Comparison of ENCODE assay signal across 13 mouse cellular contexts in the genomic region with DNA sequence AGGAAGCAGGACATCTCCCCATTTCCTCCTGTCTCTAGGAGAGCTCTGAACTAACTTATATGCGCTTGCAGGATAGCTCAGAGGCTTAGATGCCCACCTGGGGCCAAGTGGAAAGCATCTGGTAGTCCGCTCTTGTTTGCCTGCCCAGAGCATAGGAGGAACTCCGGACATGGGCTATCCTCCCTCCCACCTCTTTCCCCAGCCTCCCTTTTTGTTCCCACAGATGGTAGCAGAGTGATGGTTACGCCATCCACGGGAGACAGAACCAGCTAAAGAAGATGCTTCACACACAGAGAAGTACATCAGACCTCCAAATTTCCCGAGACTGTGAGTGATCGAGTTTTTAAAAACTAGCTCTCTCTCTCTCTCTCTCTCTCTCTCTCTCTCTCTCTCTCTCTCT. TPM values are rescaled to one million over a fixed set of nuclear protein-coding genes. Genes with fewer than 3 reads are reported as not detected.
A peak's percentile ranks its signal among the peaks of the same experiment; 100 is the strongest.
DNase-seq lines count a peak whose midpoint lies in the region; ATAC-seq and TF ChIP-seq lines count a peak whose summit lies in the region.
"Had no signal": no experiment of that assay in that cellular context is flagged by ENCODE, and none has a peak within 500 bp of the region (broad histone marks: within the 10 kb centered on the region; RNA-seq: fewer than 3 reads in every experiment).

No protein-coding gene starts in this region.

- H3K36me3 ChIP-seq in kidney, embryonic 14.5 days (ENCODE audit: control insufficient read depth, insufficient read depth, low read length): no peaks in the 10 kb centered on the region
- no peaks in the 10 kb centered on the region for H3K36me3 ChIP-seq in stomach, embryonic 15.5 days
- no peaks in the 10 kb centered on the region for H3K36me3 ChIP-seq in stomach, postnatal 0 days (ENCODE audit: control insufficient read depth, insufficient read depth, low read length)
- no peaks in the 10 kb centered on the region for H3K36me3 ChIP-seq in hindbrain, embryonic 13.5 days
- H3K36me3 ChIP-seq: heart, embryonic 15.5 days; liver, embryonic 12.5 days; neural tube, embryonic 13.5 days had no signal

- H3K9me3 ChIP-seq in kidney, embryonic 14.5 days (ENCODE audit: control insufficient read depth, low read length): no peaks in the 10 kb centered on the region
- H3K9me3 ChIP-seq in stomach, embryonic 15.5 days: no peaks in the 10 kb centered on the region
- no peaks in the 10 kb centered on the region for H3K9me3 ChIP-seq in stomach, postnatal 0 days (ENCODE audit: control insufficient read depth, low read length)
- H3K9me3 ChIP-seq in hindbrain, embryonic 13.5 days: no peaks in the 10 kb centered on the region
- H3K9me3 ChIP-seq: heart, embryonic 15.5 days; liver, embryonic 12.5 days; neural tube, embryonic 13.5 days had no signal

- H3K4me1 ChIP-seq in kidney, embryonic 14.5 days (ENCODE audit: control insufficient read depth, insufficient read depth, low read length): no peaks in the 10 kb centered on the region
- 0 out of 2 replicates have a peak, but pooled peaks cover 3% of the 10 kb centered on the region for H3K4me1 ChIP-seq in stomach, embryonic 15.5 days
- H3K4me1 ChIP-seq in stomach, postnatal 0 days (replicated peaks; ENCODE audit: control insufficient read depth, insufficient read depth): no peaks in the 10 kb centered on the region
- H3K4me1 ChIP-seq in hindbrain, embryonic 13.5 days (replicated peaks): no peaks in the 10 kb centered on the region
- H3K4me1 ChIP-seq: heart, embryonic 15.5 days; liver, embryonic 12.5 days had no signal

- H3K4me3 ChIP-seq in kidney, embryonic 14.5 days (ENCODE audit: low read length): no peak overlapping the region
- H3K4me3 ChIP-seq in stomach, embryonic 15.5 days (replicated peaks): no peak overlapping the region
- no peak overlapping the region for H3K4me3 ChIP-seq in stomach, postnatal 0 days (ENCODE audit: low read depth, low read length)
- H3K4me3 ChIP-seq in hindbrain, embryonic 13.5 days: no peak overlapping the region
- H3K4me3 ChIP-seq: heart, embryonic 15.5 days; liver, embryonic 12.5 days; neural tube, embryonic 13.5 days had no signal

- 21% methylated on average over 7 of the region's 7 CpGs for WGBS in kidney, embryonic 14.5 days
- WGBS in stomach, embryonic 15.5 days: 14% methylated on average over 7 of the region's 7 CpGs
- WGBS in stomach, postnatal 0 days: 16% methylated on average over 7 of the region's 7 CpGs
- 39% methylated on average over 7 of the region's 7 CpGs for WGBS in hindbrain, embryonic 13.5 days

- no peak for DNase-seq in kidney, postnatal 10 days
- no peak for DNase-seq in stomach, postnatal 0 days (ENCODE audit: low spot score)
- DNase-seq in cerebellum, adult 11-12 months: no peak
- DNase-seq: adrenal gland, adult 8-10 months; gastrocnemius, postnatal 25 days; kidney, adult 9 months had no signal

- no peak overlapping the region; the same call in 1 of the 2 replicates for H3K4me2 ChIP-seq in kidney, embryonic 14.5 days (replicated peaks; ENCODE audit: low read depth, low read length)
- H3K4me2 ChIP-seq in stomach, embryonic 15.5 days: peak overlapping the region; percentile 10; the same call in 1 of the 2 replicates
- no peak overlapping the region for H3K4me2 ChIP-seq in stomach, postnatal 0 days (replicated peaks; ENCODE audit: low read depth)
- 0 out of 2 replicates have a peak overlapping the region, but pooled peaks have one; percentile 10 for H3K4me2 ChIP-seq in hindbrain, embryonic 13.5 days
- H3K4me2 ChIP-seq: heart, embryonic 15.5 days; liver, embryonic 12.5 days; neural tube, embryonic 13.5 days had no signal

- no peak for TF ChIP-seq EP300 in stomach, postnatal 0 days (optimal IDR thresholded peaks at IDR 0.05)

- no peak for TF ChIP-seq CTCF in stomach, postnatal 0 days (IDR thresholded peaks at IDR 0.05; ENCODE audit: low read depth)

- no peak overlapping the region for H3K9ac ChIP-seq in kidney, embryonic 14.5 days (ENCODE audit: low read depth, low read length)
- no peak overlapping the region for H3K9ac ChIP-seq in stomach, embryonic 15.5 days
- no peak overlapping the region for H3K9ac ChIP-seq in stomach, postnatal 0 days (ENCODE audit: low read length)
- no peak overlapping the region for H3K9ac ChIP-seq in hindbrain, embryonic 13.5 days
- H3K9ac ChIP-seq: heart, embryonic 15.5 days; liver, embryonic 12.5 days; neural tube, embryonic 13.5 days had no signal

- H3K27ac ChIP-seq in kidney, embryonic 14.5 days (ENCODE audit: low read depth, low read length): no peak overlapping the region
- H3K27ac ChIP-seq in stomach, embryonic 15.5 days: no peak overlapping the region
- no peak overlapping the region for H3K27ac ChIP-seq in stomach, postnatal 0 days (replicated peaks)
- H3K27ac ChIP-seq in hindbrain, embryonic 13.5 days: no peak overlapping the region
- H3K27ac ChIP-seq: heart, embryonic 15.5 days; liver, embryonic 12.5 days; neural tube, embryonic 13.5 days had no signal

- peak; percentile 71; the same call in 1 of the 2 replicates for ATAC-seq in kidney, embryonic 14.5 days (ENCODE audit: low FRiP score, low TSS enrichment)
- no peak for ATAC-seq in stomach, embryonic 15.5 days (ENCODE audit: insufficient read depth, low FRiP score, low read depth)
- ATAC-seq in stomach, postnatal 0 days (ENCODE audit: low FRiP score, low TSS enrichment): no peak
- no peak for ATAC-seq in hindbrain, embryonic 13.5 days (ENCODE audit: low FRiP score)
- no peak for ATAC-seq in megakaryocyte progenitor cell, adult 5-6 weeks (replicated peaks; ENCODE audit: poor library complexity)
- ATAC-seq: liver, embryonic 12.5 days had no signal

- H3K27me3 ChIP-seq in kidney, embryonic 14.5 days (ENCODE audit: control insufficient read depth, insufficient read depth, low read length): no peaks in the 10 kb centered on the region
- H3K27me3 ChIP-seq in stomach, embryonic 15.5 days (replicated peaks): no peaks in the 10 kb centered on the region
- no peaks in the 10 kb centered on the region for H3K27me3 ChIP-seq in stomach, postnatal 0 days (ENCODE audit: control insufficient read depth, insufficient read depth, low read length)
- no peaks in the 10 kb centered on the region for H3K27me3 ChIP-seq in hindbrain, embryonic 13.5 days
- H3K27me3 ChIP-seq: heart, embryonic 15.5 days; liver, embryonic 12.5 days; neural tube, embryonic 13.5 days had no signal

RNA-seq across cellular contexts. Expression of gene Ces1b, which starts 8.4 kb away (rescaled TPM):
- polyA plus RNA-seq in kidney, embryonic 14.5 days (2014; fragmentation: Nextera tagmentation; extraction: Ambion mirVana): not detected in 2 replicates
- 0.15 TPM in 1 of 2 replicates, not detected in the other for polyA plus RNA-seq in stomach, embryonic 15.5 days (2015; fragmentation: Nextera tagmentation; extraction: Ambion mirVana)
- polyA plus RNA-seq in stomach, postnatal 0 days (2015; fragmentation: Nextera tagmentation; extraction: Ambion mirVana): 0.13 TPM in 2 replicates
- not detected in 2 replicates for polyA plus RNA-seq in hindbrain, embryonic 13.5 days (2015; fragmentation: Nextera tagmentation; extraction: Ambion mirVana)
- not detected in 2 replicates for total RNA-seq in megakaryocyte progenitor cell, adult 5-6 weeks (2015)
- not detected in 2 replicates for total RNA-seq in megakaryocyte progenitor cell, adult 5-6 weeks (2017)
- total RNA-seq: adrenal gland, adult 8-10 months; gastrocnemius, postnatal 25 days had no signal
- polyA plus RNA-seq: liver, embryonic 12.5 days; neural tube, embryonic 13.5 days had no signal

RNA-seq across cellular contexts. Expression of gene Ces1a, which starts 40.2 kb away (rescaled TPM):
- not detected in 2 replicates for polyA plus RNA-seq in kidney, embryonic 14.5 days (2014; fragmentation: Nextera tagmentation; extraction: Ambion mirVana)
- polyA plus RNA-seq in stomach, embryonic 15.5 days (2015; fragmentation: Nextera tagmentation; extraction: Ambion mirVana): not detected in 2 replicates
- polyA plus RNA-seq in stomach, postnatal 0 days (2015; fragmentation: Nextera tagmentation; extraction: Ambion mirVana): not detected in 2 replicates
- polyA plus RNA-seq in hindbrain, embryonic 13.5 days (2015; fragmentation: Nextera tagmentation; extraction: Ambion mirVana): not detected in 2 replicates
- not detected in 2 replicates for total RNA-seq in megakaryocyte progenitor cell, adult 5-6 weeks (2015)
- not detected in 2 replicates for total RNA-seq in megakaryocyte progenitor cell, adult 5-6 weeks (2017)
- total RNA-seq: adrenal gland, adult 8-10 months; gastrocnemius, postnatal 25 days had no signal
- polyA plus RNA-seq: heart, embryonic 15.5 days; liver, embryonic 12.5 days; neural tube, embryonic 13.5 days had no signal

RNA-seq across cellular contexts. Expression of gene Ces1c, which starts 42.9 kb away (rescaled TPM):
- polyA plus RNA-seq in kidney, embryonic 14.5 days (2014; fragmentation: Nextera tagmentation; extraction: Ambion mirVana): not detected in 2 replicates
- polyA plus RNA-seq in stomach, embryonic 15.5 days (2015; fragmentation: Nextera tagmentation; extraction: Ambion mirVana): 0.23 and 0.34 TPM in 2 replicates
- 0.24 and 0.25 TPM in 2 replicates for polyA plus RNA-seq in stomach, postnatal 0 days (2015; fragmentation: Nextera tagmentation; extraction: Ambion mirVana)
- not detected in 2 replicates for polyA plus RNA-seq in hindbrain, embryonic 13.5 days (2015; fragmentation: Nextera tagmentation; extraction: Ambion mirVana)
- not detected in 2 replicates for total RNA-seq in megakaryocyte progenitor cell, adult 5-6 weeks (2015)
- total RNA-seq in megakaryocyte progenitor cell, adult 5-6 weeks (2017): not detected in 2 replicates
- total RNA-seq: gastrocnemius, postnatal 25 days had no signal
- polyA plus RNA-seq: heart, embryonic 15.5 days; neural tube, embryonic 13.5 days had no signal

Comparison
In these comparisons a context has a peak if more than half of its experiments do, and no peak if none do; other contexts are left out.
1. H3K4me2 ChIP-seq: peak in stomach, embryonic 15.5 days (single experiment) and hindbrain, embryonic 13.5 days (single experiment); none in kidney, embryonic 14.5 days (single experiment) and stomach, postnatal 0 days (single experiment).